Mouse (Mus musculus): ENCODE measurements around the gene Cdk2ap2.

DNA sequence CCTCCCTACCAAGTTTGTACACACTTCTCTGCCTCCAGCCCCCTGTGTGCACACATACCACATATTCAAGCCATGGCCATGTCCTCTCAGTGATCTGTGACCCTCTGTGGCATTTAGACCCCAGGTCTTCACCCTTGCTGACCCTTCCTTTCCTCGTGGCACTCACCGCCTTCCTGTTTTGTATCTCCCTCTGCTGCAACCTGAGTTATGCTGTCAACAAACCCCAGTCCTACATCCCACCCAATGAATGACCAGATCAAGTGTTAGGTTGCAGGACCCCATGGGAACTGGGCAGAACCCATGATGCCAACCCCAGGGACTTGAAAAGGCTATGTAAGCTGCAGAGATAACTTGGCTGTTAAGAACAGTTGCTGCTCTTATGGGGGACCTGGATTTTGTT, 5.1 kb downstream of the Cdk2ap2 start:
- TF ChIP-seq CTCF (IDR thresholded peaks at IDR 0.05; ENCODE audit: borderline replicate concordance, insufficient read depth, low read length) = no peak
- TF ChIP-seq POLR2A (IDR thresholded peaks at IDR 0.05; ENCODE audit: low read depth, low read length) = no peak

Data from embryonic fibroblast, embryonic 13.5 days (primary cell).